Mouse (Mus musculus): ENCODE results near the gene Fgf13.

DNA sequence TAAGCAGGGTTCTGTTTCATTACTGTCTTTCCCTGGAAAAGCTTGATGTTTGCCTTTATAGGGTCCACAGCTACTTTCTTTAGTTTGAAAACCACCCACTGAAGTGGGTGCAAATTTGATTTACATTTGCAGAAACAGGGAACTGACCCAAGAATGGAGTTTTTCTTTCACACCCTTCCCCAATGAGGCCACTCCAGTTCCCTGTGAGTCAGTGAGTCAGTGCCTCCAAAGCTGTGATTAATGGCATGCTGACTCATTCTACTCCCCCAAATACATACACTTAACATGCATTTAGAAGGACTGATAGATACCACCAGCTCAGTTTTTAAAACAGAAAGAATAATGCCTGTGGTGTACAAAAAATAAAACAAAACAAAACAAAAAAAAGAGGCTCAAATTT lies 316.3 kb downstream of the Fgf13 start:
- TF ChIP-seq MAFK (IDR thresholded peaks at IDR 0.05; ENCODE audit: insufficient read depth, low read depth, low read length) (no peak), ZNF384 (IDR thresholded peaks at IDR 0.05; ENCODE audit: low read depth, low read length) (no peak), CHD2 (IDR thresholded peaks at IDR 0.05; ENCODE audit: low read depth, low read length) (no peak), HCFC1 (IDR thresholded peaks at IDR 0.05; ENCODE audit: borderline replicate concordance, insufficient read depth, low read length) (no peak)
